Mouse (Mus musculus) cerebellum, adult (tissue): ENCODE data around the gene Gm42517.

Source experiments
- ATAC-seq: cut with Nextera tagmentation; 2 replicates; pipeline ENCODE4 v1.9.2; 2017; ENCODE audit warnings: mild to moderate bottlenecking, moderate library complexity, mixed read lengths; ENCODE audit not compliant: insufficient number of reproducible peaks, low FRiP score, low TSS enrichment

Gm42517 gene

DNA sequence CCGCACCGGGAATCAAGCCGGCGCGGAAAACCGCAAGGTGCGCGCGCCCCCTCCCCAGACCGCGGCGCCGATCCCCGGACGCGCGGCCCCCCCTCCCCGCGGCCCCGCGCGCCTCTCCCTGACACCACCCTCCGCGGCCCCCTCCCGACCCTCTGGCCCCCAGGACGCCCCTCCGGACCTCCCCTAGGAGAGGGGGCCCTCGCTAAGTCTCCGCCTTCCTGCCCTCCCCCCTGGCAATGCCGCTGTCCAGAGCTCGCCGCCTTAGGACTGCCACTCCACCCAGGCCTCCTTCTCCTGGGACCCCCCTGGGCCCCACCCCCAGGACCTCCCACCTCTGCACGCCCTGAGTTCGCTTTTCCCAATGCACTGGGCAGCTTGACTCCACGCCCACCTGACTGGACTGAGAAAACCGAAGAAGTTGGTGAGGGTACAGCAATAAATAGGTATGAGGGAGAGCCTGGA, at the start of gene Gm42517:
TSS of gene Gm42517 (minus strand) at position 52 of the 462 bp plus-strand sequence.
- ATAC-seq: no peak

GRCm38 (mm10) chr5:108414711-108415110, 47.0 kb upstream of the Gm42517 start:
- ATAC-seq: no peak

DNA sequence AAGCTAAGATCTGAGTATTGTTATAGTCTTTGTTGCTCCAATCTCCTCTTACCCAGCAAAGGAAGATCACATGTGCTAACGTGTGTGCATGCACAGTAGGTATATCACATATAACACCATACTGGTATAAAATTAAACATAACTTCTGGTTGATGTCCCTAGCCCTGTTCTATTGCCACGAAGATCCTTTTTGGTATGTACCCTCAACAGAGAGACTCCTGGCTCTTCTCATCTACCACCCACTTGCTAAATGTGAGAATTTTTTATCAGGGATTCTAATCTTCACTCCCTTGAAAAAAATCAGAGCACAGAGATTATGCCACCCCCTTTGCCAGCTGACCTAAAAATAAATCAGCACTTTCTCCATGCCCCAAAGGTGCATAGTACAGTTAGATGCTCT, 39.3 kb upstream of the Gm42517 start:
- ATAC-seq: no peak

DNA sequence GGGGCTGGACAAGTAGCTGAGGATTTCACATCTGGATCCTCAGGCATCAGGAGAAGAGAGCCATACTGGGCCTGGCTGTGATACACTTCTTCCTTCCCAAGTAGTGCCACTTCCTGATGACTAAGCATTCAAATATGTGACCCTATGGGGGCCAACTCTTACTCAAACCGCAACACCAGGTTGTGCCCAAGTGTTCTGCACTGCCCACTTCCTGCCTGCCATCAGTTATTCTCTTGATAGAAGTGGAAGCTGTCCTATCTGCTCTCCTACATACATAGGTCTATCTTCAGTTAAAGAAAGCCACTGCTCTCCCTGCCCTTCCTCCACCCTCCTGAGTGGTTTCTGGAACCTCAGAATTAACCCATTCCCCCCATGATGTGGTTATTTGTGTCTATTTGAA, 37.7 kb upstream of the Gm42517 start:
- ATAC-seq: no peak

- ATAC-seq: no peak
Observed at GRCm38 (mm10) chr5:108403453-108403852, 35.7 kb upstream of the Gm42517 start.

DNA sequence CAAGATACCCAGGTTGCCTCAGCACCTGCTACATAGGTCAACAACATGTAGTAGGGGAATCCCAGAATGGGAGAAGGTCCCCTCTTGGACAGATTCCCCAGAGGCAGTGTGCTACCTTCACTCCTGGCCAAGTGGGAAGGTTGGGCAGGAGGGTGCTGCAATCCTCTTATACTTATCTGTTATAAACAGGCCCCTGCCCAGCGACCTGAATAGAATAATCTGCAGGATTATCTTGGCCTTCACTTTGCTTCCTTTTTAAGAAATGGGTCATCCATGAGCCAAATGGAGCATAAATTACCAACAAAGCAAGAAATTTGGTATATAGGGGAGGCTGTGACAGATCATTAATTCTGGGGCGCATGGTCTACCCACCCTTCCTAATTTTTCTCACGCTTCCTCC, 22.0 kb upstream of the Gm42517 start:
- ATAC-seq: no peak

- no peak for ATAC-seq
Observed at GRCm38 (mm10) chr5:108388201-108388600, 20.5 kb upstream of the Gm42517 start, which contains the start of gene Pde6b. Gene Pde6b, plus strand, starts transcription at chr5:108388391.

GRCm38 (mm10) chr5:108386449-108386848, 18.7 kb upstream of the Gm42517 start:
- no peak for ATAC-seq

- ATAC-seq: no peak
Observed at GRCm38 (mm10) chr5:108385632-108386031, 17.9 kb upstream of the Gm42517 start.

- no peak for ATAC-seq
Observed at GRCm38 (mm10) chr5:108378346-108378745, 10.6 kb upstream of the Gm42517 start.

DNA sequence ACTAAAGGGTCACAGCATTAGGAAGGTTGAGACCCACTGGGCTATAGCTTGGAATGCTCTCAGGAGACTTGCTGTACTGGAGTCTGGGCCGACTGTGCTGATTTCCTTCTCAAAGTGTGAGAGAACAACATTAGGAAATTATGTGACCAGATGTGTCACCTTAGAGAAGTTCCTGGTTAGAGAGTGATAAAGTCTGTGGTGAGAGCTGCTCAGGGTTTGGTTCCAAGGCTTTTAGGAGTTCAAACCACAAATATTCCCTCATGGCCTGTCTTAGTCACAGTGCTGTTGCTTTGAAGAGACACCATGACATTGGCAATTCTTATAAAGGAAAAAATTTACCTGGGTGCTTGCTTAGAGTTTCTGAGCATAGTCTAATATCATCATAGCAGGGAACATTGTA, 8.3 kb upstream of the Gm42517 start:
- no peak for ATAC-seq

DNA sequence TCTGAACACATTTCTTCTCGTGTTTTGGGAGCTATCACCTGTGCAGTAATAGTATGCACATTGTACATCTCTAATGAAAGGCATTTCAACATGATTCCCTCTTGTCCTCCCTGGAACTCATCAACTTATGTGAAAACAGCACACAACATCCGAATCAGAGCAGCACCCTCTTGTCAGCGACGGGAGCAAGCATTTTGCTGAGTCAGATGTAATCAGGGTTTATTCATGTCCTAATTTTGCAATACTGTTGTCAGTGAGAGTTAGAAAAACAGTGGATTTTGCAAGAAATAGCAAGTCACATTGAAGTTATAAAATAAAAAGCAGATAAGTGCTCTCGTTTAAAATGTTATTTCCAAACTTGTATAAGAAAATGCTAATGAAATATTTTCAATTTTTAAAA, 6.4 kb upstream of the Gm42517 start:
- ATAC-seq: no peak

GRCm38 (mm10) chr5:108369964-108370363, 2.2 kb upstream of the Gm42517 start:
- ATAC-seq: no peak

DNA sequence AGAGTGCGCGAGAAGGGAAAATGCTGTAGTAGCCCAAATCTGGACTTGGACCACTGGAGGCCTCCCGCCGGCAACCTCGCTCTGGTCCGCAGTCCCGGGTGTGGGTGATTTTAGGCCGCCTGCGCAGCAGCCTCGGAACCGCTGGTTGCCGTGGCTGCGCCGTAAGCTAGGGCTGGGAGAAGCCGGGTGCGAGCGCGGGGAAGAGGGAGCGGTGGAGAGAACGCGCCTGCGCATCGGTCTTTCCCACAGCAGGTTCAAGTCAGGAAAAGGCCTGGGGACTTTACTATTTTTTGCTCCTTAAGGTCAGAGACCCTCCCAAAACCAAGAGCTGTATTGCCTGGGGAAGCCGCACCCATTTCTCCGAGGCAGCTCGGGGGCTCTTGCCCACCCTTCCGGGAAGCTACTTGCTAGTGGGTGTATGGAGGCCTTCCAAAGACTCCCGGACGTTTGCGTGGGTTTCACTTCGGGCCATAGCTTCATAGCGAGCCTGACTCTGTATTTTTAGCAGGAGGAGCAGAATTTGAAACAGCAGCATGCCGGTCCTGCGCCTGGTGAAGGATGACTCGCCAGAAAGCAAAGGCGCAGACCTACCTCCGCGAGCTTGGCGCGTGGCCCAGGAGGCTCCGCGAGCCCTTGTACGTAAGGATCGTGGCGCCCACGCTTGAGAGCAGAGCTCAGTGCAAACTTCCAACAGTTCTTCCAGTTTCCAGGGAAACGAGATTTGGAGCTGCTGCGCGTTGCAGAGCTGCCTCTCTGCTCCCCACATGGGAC, 1.3 kb upstream of the Gm42517 start:
- ATAC-seq: peak; percentile 36; the same call in 1 of the 2 replicates

DNA sequence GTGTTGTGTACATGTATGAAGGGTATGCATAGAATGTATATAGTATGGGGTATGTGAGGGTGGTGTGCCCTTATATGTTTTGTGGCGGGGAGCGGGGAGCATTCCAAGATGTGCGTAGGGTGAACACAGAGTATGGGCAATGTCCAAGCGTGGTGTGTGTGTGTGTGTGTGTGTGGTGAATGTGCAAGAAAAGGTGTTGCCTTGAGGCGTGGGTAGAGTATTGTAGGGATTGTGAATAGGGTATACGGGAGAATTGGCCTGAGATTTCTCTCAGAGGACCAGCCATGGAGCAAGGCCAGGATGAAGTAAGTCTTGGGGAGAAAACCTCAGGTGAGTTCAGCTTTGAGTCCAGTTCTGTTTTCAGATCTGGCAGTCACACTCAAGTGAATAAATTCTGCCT, 724 bp upstream of the Gm42517 start:
- no peak for ATAC-seq

DNA sequence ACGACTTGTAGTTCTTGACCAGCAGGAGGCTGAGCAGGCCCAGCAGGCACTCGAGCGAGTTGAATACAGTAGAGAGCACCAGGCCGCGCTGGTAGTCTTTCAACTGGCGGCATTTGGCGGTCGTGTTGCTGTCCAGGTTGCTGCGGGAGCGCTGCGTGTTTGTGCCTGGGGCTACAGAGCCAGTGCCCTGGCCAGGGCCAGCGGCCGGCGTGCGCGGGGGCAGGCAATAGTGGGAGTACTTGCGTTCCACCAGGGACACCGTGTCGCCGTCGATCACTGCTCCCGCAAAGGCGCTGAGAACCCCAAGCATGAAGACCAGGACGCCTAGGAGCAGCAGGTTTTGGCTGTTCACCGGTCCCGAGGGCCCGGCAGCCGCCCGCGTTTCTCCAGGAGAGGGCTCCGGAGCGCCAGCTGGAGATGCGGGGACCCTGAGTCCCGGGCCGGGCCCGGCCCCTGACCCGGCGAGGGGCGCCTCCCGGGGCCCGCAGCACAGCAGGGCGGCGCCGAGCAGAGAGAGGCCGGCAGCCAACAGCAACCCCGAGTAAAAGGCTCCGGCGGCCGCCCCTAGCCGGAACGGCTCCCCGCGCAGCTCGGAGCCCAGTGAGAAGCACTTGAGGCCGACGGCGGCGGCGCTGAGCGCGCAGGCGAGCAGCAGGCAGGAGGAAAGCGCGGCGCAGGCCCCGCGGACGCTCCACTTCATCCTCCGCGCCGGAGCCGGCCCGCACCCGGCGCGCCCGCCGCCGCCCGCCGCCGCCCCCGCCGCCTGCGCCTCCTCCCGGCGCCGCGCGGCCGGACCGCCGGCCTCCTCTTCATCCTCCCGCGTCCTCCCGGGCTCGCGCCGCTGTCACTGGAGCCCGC, 509 bp downstream of the Gm42517 start:
- peak; percentile 38 for ATAC-seq

- no peak for ATAC-seq
Observed at GRCm38 (mm10) chr5:108366328-108366983, 1.3 kb downstream of the Gm42517 start.

DNA sequence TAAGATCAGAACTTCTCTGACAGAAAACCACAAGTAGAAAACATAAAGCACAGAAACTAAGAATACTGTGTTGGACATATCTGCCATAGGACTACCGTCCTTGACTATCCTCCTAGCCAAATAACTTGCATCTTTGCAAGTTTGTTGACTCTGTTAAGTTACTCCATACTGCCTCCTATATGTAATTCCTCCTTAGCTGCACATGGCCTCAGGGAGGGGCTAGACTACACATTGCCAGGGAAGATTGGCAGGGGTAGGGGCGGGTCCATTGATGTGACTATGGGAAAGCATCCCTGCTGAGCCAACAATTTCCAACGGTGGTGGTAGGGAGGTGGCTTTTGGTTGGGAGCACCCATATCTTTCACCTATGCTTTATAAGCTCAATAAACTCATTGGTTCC, 5.4 kb downstream of the Gm42517 start:
- no peak for ATAC-seq

- no peak for ATAC-seq
Observed at GRCm38 (mm10) chr5:108360211-108360610, 7.5 kb downstream of the Gm42517 start.

GRCm38 (mm10) chr5:108359491-108359890, 8.2 kb downstream of the Gm42517 start:
- no peak for ATAC-seq

DNA sequence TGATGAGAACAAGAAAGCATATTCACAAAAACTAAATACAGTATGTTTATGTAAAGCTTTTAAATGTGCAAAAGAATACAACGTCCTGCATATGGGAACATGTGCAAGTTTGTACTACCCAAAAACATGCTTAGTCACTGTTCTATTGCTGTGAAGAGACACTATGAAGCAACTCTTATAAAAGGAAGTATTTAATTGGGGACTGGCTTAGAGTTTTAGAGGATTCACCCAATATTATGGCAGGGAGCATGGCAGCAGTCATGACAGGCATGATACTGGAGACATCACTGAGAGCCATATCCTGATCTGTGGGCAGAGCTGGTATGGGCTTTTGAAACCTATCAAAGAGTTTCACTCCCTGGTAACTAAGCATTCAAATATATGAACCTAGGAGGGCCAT, 9.9 kb downstream of the Gm42517 start:
- no peak for ATAC-seq
